In the genomic region with DNA sequence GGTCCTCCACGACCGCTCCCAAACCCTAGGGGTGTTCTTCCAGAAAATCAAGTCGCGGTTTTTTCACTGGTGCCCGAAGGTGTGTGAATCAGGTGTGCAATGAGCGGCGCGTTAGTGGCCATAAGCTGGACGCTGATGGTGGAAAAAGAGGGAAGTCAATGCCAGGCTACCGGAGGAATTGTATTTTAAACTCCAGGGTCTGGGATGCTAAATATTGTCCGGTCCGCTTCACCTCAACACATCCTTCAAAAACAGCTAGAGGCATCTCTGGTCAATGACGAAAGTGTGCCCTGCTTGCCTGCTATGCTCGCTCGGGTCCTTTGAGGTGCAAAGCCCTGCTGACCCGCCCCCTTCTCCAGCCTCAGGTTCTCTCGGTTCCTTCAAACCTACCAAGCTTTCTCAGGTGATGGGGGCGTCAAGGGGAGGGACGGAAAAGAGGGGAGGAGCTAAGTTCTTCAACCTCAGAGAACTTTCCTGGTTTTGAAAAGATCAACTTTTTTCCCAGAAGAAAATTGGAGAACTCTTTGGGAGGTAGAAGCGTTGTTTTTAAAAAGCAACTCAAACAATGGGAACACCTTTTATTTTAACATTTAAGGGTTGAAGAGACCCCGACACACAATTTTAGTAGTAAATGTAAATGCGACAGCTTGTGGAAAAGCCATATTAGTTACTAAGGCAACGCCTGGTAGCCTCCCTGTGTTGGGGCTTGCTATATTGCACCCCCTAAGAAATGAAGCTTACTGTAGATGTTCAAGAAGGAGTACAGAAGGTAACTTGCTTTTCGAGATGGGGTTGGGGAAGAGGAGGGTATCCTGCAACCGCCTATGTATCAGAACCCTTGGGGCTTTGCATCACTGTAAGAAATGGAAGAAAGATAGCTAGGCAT, we compare ENCODE assay signal across 11 mouse cellular contexts. TPM values are rescaled to one million over a fixed set of nuclear protein-coding genes. Genes with fewer than 3 reads are reported as not detected.
DNase-seq lines count a peak whose midpoint lies in the region; ATAC-seq lines count a peak whose summit lies in the region.
"Had no signal": no experiment of that assay in that cellular context is flagged by ENCODE, and none has a peak within 500 bp of the region (broad histone marks: within the 10 kb centered on the region; RNA-seq: fewer than 3 reads in every experiment).

No protein-coding gene starts in this region.

- peaks cover 4% of the 10 kb centered on the region; the same call in 1 of the 2 replicates for H3K4me1 ChIP-seq in forebrain, embryonic 14.5 days (ENCODE audit: control insufficient read depth, insufficient read depth, low read length)
- H3K4me1 ChIP-seq in midbrain, embryonic 13.5 days (replicated peaks), result peaks cover 19% of the 10 kb centered on the region
- H3K4me1 ChIP-seq in liver, embryonic 12.5 days, result no peaks in the 10 kb centered on the region

- 8% methylated on average over 25 of the region's 25 CpGs for WGBS in forebrain, embryonic 14.5 days
- WGBS in midbrain, embryonic 13.5 days, result 9% methylated on average over 25 of the region's 25 CpGs
- 9% methylated on average over 25 of the region's 25 CpGs for WGBS in liver, embryonic 12.5 days (ENCODE audit: insufficient replicate concordance)

- H3K4me2 ChIP-seq in forebrain, embryonic 14.5 days (ENCODE audit: low read length), result peak overlapping the region; percentile 58
- peak overlapping the region; percentile 63 for H3K4me2 ChIP-seq in midbrain, embryonic 13.5 days (replicated peaks)
- H3K4me2 ChIP-seq in liver, embryonic 12.5 days, result no peak overlapping the region

- H3K27ac ChIP-seq in forebrain, embryonic 14.5 days (ENCODE audit: low read depth, low read length), result no peak overlapping the region
- no peak overlapping the region for H3K27ac ChIP-seq in midbrain, embryonic 13.5 days
- H3K27ac ChIP-seq in liver, embryonic 12.5 days, result no peak overlapping the region
- H3K27ac ChIP-seq: kidney, postnatal 0 days had no signal

- no peaks in the 10 kb centered on the region for H3K36me3 ChIP-seq in forebrain, embryonic 14.5 days (ENCODE audit: control insufficient read depth, insufficient read depth, low read length)
- H3K36me3 ChIP-seq in midbrain, embryonic 13.5 days, result no peaks in the 10 kb centered on the region
- H3K36me3 ChIP-seq in liver, embryonic 12.5 days, result no peaks in the 10 kb centered on the region

- no peak for DNase-seq in cerebellum, adult 9-11 months
- DNase-seq in brain, adult 2 months (ENCODE audit: low read depth, low spot score), result peak; percentile 68
- DNase-seq in forebrain, embryonic 14.5 days (ENCODE audit: low spot score), result no peak
- no peak for DNase-seq in kidney, adult 11 months
- no peak for DNase-seq in urinary bladder, adult 18-20 months (ENCODE audit: low spot score in 2 of 2)
- DNase-seq: lung, adult 2 months; thymus, adult 18-20 months had no signal

- H3K27me3 ChIP-seq in forebrain, embryonic 14.5 days (replicated peaks; ENCODE audit: control insufficient read depth, insufficient read depth, low read length), result peaks cover 27% of the 10 kb centered on the region
- peaks cover 34% of the 10 kb centered on the region for H3K27me3 ChIP-seq in midbrain, embryonic 13.5 days
- H3K27me3 ChIP-seq in liver, embryonic 12.5 days (replicated peaks), result peaks cover 40% of the 10 kb centered on the region

- peak; percentile 17; the same call in 1 of the 2 replicates for ATAC-seq in cerebellum, adult (ENCODE audit: insufficient number of reproducible peaks, low FRiP score, low TSS enrichment)
- peak; percentile 38; the same call in 1 of the 2 replicates for ATAC-seq in forebrain, embryonic 14.5 days
- no peak; the same call in none of the 2 replicates for ATAC-seq in midbrain, embryonic 13.5 days
- no peak for ATAC-seq in liver, embryonic 12.5 days

- H3K9me3 ChIP-seq in forebrain, embryonic 14.5 days (replicated peaks; ENCODE audit: control insufficient read depth, low read length), result no peaks in the 10 kb centered on the region
- H3K9me3 ChIP-seq in midbrain, embryonic 13.5 days, result no peaks in the 10 kb centered on the region
- no peaks in the 10 kb centered on the region for H3K9me3 ChIP-seq in liver, embryonic 12.5 days (replicated peaks)

- peak overlapping the region; percentile 40; the same call in 1 of the 2 replicates for H3K9ac ChIP-seq in forebrain, embryonic 14.5 days (ENCODE audit: low read length)
- peak overlapping the region; percentile 64; the same call in 1 of the 2 replicates for H3K9ac ChIP-seq in midbrain, embryonic 13.5 days (replicated peaks)
- H3K9ac ChIP-seq in liver, embryonic 12.5 days, result no peak overlapping the region

- H3K4me3 ChIP-seq in forebrain, embryonic 14.5 days (ENCODE audit: low read depth, low read length), result peak overlapping the region; percentile 34
- peak overlapping the region; percentile 40 for H3K4me3 ChIP-seq in midbrain, embryonic 13.5 days (replicated peaks)
- no peak overlapping the region for H3K4me3 ChIP-seq in liver, embryonic 12.5 days

RNA-seq across cellular contexts. Expression of a gene that starts 1.2 kb away (rescaled TPM):
- 2.0 and 3.3 TPM in 2 replicates for polyA plus RNA-seq in forebrain, embryonic 14.5 days (2014; fragmentation: Nextera tagmentation; extraction: Ambion mirVana)
- polyA plus RNA-seq in midbrain, embryonic 13.5 days (2015; fragmentation: Nextera tagmentation; extraction: Ambion mirVana), result 2.7 and 3.0 TPM in 2 replicates
- not detected in 2 replicates for polyA plus RNA-seq in liver, embryonic 12.5 days (2016; fragmentation: Nextera tagmentation; extraction: Ambion mirVana)
- polyA plus RNA-seq: kidney, postnatal 0 days; lung, adult 2 months had no signal

Comparison
In these comparisons a context has a peak if more than half of its experiments do, and no peak if none do; other contexts are left out.
1. ATAC-seq: peak in cerebellum, adult (single experiment) and forebrain, embryonic 14.5 days (single experiment); none in midbrain, embryonic 13.5 days (single experiment) and liver, embryonic 12.5 days (single experiment).